Comparison of ENCODE assay signal across 8 mouse cellular contexts in the genomic region with DNA sequence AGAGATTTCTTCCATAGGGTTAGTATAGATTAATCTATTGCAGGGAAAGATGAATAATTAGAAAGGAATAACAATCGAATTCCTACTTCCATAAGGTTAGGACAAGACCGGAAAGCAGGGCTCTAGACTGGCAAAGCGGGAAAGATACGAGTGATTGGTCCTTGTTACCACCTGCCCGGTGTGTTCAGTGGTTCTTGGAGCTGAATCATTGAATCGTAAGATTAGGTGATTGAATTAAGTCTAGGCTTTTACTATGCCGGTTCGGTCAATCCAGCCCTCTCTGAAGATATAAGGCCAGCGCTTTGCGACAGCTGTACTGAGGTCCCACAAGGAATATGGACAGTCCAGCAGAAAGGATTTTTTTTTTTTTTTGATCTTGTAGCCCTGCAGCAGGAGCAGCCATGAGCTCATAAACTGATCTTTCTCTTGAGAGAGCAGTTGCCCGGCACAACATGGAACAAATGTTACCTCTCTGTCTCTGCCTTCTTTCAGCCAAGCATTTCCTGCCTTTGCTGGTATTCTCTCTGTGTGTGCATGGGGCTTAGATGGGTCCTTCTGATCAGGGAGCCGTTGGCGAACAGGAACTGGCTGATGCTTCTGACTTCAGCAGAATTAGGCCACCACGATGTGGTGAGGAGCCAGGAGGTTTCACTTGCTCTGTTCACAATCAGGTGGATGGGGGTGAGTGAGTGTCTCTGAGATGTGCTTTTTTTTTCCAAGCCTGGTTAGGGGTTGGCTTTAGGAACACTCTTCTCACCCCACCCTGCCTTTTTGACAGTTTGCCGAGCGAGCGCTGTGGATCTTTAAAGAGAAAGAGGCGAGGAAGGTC. TPM values are rescaled to one million over a fixed set of nuclear protein-coding genes. Genes with fewer than 3 reads are reported as not detected.
DNase-seq lines count a peak whose midpoint lies in the region; ATAC-seq and TF ChIP-seq lines count a peak whose summit lies in the region.

No protein-coding gene starts in this region.

- TF ChIP-seq CTCF in brain, embryonic 14.5 days (IDR thresholded peaks at IDR 0.05; ENCODE audit: borderline replicate concordance, extremely low read depth, insufficient read depth, insufficient read length) = no peak

- peak overlapping the region; percentile 64 for H3K4me2 ChIP-seq in intestine, embryonic 14.5 days (ENCODE audit: low read length)
- H3K4me2 ChIP-seq in intestine, embryonic 16.5 days (ENCODE audit: low read depth, low read length) = no peak overlapping the region; the same call in 1 of the 2 replicates
- no peak overlapping the region for H3K4me2 ChIP-seq in hindbrain, embryonic 11.5 days (replicated peaks; ENCODE audit: low read depth, low read length)
- peak overlapping the region; percentile 72 for H3K4me2 ChIP-seq in midbrain, embryonic 15.5 days

- H3K36me3 ChIP-seq in intestine, embryonic 14.5 days (ENCODE audit: control insufficient read depth, insufficient read depth, low read length) = no peaks in the 10 kb centered on the region
- no peaks in the 10 kb centered on the region for H3K36me3 ChIP-seq in intestine, embryonic 16.5 days (ENCODE audit: control insufficient read depth, insufficient read depth, low read length)
- H3K36me3 ChIP-seq in hindbrain, embryonic 11.5 days (ENCODE audit: control insufficient read depth, insufficient read depth, low read length) = no peaks in the 10 kb centered on the region
- H3K36me3 ChIP-seq in midbrain, embryonic 15.5 days (replicated peaks) = no peaks in the 10 kb centered on the region

- no peak for ATAC-seq in intestine, embryonic 14.5 days (replicated peaks; ENCODE audit: low FRiP score, low TSS enrichment, low read depth)
- ATAC-seq in intestine, embryonic 16.5 days = no peak
- ATAC-seq in hindbrain, embryonic 11.5 days (ENCODE audit: low FRiP score) = no peak
- ATAC-seq in midbrain, embryonic 15.5 days (replicated peaks) = no peak

- DNase-seq in intestine, embryonic 14.5 days (ENCODE audit: low spot score) = no peak
- peak; percentile 41 for DNase-seq in brain, embryonic 14.5 days (ENCODE audit: low read depth)
- DNase-seq in hindbrain, embryonic 11.5 days (ENCODE audit: low spot score) = no peak
- no peak for DNase-seq in left cerebral cortex, adult 8-10 months (ENCODE audit: low spot score in 2 of 2)
- no peak for DNase-seq in urinary bladder, postnatal 36 days (ENCODE audit: low spot score in 2 of 2)
- DNase-seq in layer of hippocampus, adult 18-20 months (ENCODE audit: low spot score in 2 of 2) = no peak

- WGBS in intestine, embryonic 14.5 days = 49% methylated on average over 18 of the region's 18 CpGs
- 64% methylated on average over 18 of the region's 18 CpGs for WGBS in intestine, embryonic 16.5 days
- WGBS in hindbrain, embryonic 11.5 days = 78% methylated on average over 18 of the region's 18 CpGs
- 64% methylated on average over 18 of the region's 18 CpGs for WGBS in midbrain, embryonic 15.5 days

- H3K9ac ChIP-seq in intestine, embryonic 14.5 days (ENCODE audit: low read length) = no peak overlapping the region
- H3K9ac ChIP-seq in intestine, embryonic 16.5 days (ENCODE audit: low read depth, low read length) = no peak overlapping the region
- H3K9ac ChIP-seq in hindbrain, embryonic 11.5 days (ENCODE audit: low read depth, low read length) = peak overlapping the region; percentile 64; the same call in 1 of the 2 replicates
- H3K9ac ChIP-seq in midbrain, embryonic 15.5 days = 0 out of 2 replicates have a peak overlapping the region, but pooled peaks have one; percentile 65

- H3K4me1 ChIP-seq in intestine, embryonic 14.5 days (replicated peaks; ENCODE audit: control insufficient read depth, insufficient read depth, low read length) = peaks cover 52% of the 10 kb centered on the region
- peaks cover 31% of the 10 kb centered on the region for H3K4me1 ChIP-seq in intestine, embryonic 16.5 days (ENCODE audit: control insufficient read depth, insufficient read depth, low read length)
- 0 out of 2 replicates have a peak, but pooled peaks cover 2% of the 10 kb centered on the region for H3K4me1 ChIP-seq in hindbrain, embryonic 11.5 days (replicated peaks; ENCODE audit: control insufficient read depth, insufficient read depth, low read length)
- peaks cover 29% of the 10 kb centered on the region for H3K4me1 ChIP-seq in midbrain, embryonic 15.5 days

- peak overlapping the region; percentile 39; the same call in 1 of the 2 replicates for H3K4me3 ChIP-seq in intestine, embryonic 14.5 days (ENCODE audit: low read depth, low read length)
- H3K4me3 ChIP-seq in intestine, embryonic 16.5 days (ENCODE audit: low read length) = no peak overlapping the region
- H3K4me3 ChIP-seq in hindbrain, embryonic 11.5 days (ENCODE audit: low read depth, low read length) = no peak overlapping the region
- H3K4me3 ChIP-seq in midbrain, embryonic 15.5 days = peak overlapping the region; percentile 43; the same call in 1 of the 2 replicates

- no peaks in the 10 kb centered on the region for H3K9me3 ChIP-seq in intestine, embryonic 14.5 days (ENCODE audit: control insufficient read depth, low read length)
- no peaks in the 10 kb centered on the region for H3K9me3 ChIP-seq in intestine, embryonic 16.5 days (ENCODE audit: control insufficient read depth, low read length)
- no peaks in the 10 kb centered on the region for H3K9me3 ChIP-seq in hindbrain, embryonic 11.5 days (ENCODE audit: control insufficient read depth, low read length)
- no peaks in the 10 kb centered on the region for H3K9me3 ChIP-seq in midbrain, embryonic 15.5 days

- peak overlapping the region; percentile 85 for H3K27ac ChIP-seq in intestine, embryonic 14.5 days (ENCODE audit: low read depth)
- H3K27ac ChIP-seq in intestine, embryonic 16.5 days (ENCODE audit: low read length) = no peak overlapping the region
- no peak overlapping the region for H3K27ac ChIP-seq in hindbrain, embryonic 11.5 days (ENCODE audit: low read depth, low read length)
- peak overlapping the region; percentile 98 for H3K27ac ChIP-seq in midbrain, embryonic 15.5 days

- H3K27me3 ChIP-seq in intestine, embryonic 14.5 days (replicated peaks; ENCODE audit: control insufficient read depth, insufficient read depth, low read length) = no peaks in the 10 kb centered on the region
- H3K27me3 ChIP-seq in intestine, embryonic 16.5 days (replicated peaks; ENCODE audit: control insufficient read depth, insufficient read depth, low read length) = no peaks in the 10 kb centered on the region
- no peaks in the 10 kb centered on the region for H3K27me3 ChIP-seq in hindbrain, embryonic 11.5 days (ENCODE audit: control insufficient read depth, insufficient read depth, low read length)
- H3K27me3 ChIP-seq in midbrain, embryonic 15.5 days (replicated peaks) = no peaks in the 10 kb centered on the region

- no peak for TF ChIP-seq POLR2A in brain, embryonic 14.5 days (IDR thresholded peaks at IDR 0.05; ENCODE audit: borderline replicate concordance, extremely low read depth, insufficient read depth, insufficient read length, poor library complexity, severe bottlenecking)

RNA-seq across cellular contexts. Expression of a gene that starts 35.9 kb away (rescaled TPM):
- 6.7 and 8.3 TPM in 2 replicates for polyA plus RNA-seq in intestine, embryonic 14.5 days (2014; fragmentation: Nextera tagmentation; extraction: Ambion mirVana)
- polyA plus RNA-seq in intestine, embryonic 16.5 days (2015; fragmentation: Nextera tagmentation; extraction: Ambion mirVana) = 5.1 TPM in 2 replicates
- 3.0 and 6.3 TPM in 2 replicates for polyA plus RNA-seq in brain, embryonic 14.5 days (2012; rRNA removed)
- polyA plus RNA-seq in hindbrain, embryonic 11.5 days (2014; fragmentation: Nextera tagmentation; extraction: Ambion mirVana) = 2.9 and 4.3 TPM in 2 replicates
- polyA plus RNA-seq in midbrain, embryonic 15.5 days (2015; fragmentation: Nextera tagmentation; extraction: Ambion mirVana) = 2.5 and 3.0 TPM in 2 replicates
- 10 to 100 TPM; 19.7 to 26.2 (median 21.4) TPM for total RNA-seq in left cerebral cortex, adult 8-10 months (2022)
- total RNA-seq in layer of hippocampus, adult 18-20 months (2021) = 10 to 100 TPM; 27.2 to 27.4 TPM

Comparison
In these comparisons a context has a peak if more than half of its experiments do, and no peak if none do; other contexts are left out.
1. H3K27ac ChIP-seq: peak in intestine, embryonic 14.5 days (single experiment) and midbrain, embryonic 15.5 days (single experiment); none in intestine, embryonic 16.5 days (single experiment) and hindbrain, embryonic 11.5 days (single experiment).
2. H3K4me2 ChIP-seq: peak in intestine, embryonic 14.5 days (single experiment) and midbrain, embryonic 15.5 days (single experiment); none in intestine, embryonic 16.5 days (single experiment) and hindbrain, embryonic 11.5 days (single experiment).
3. H3K4me3 ChIP-seq: peak in intestine, embryonic 14.5 days (single experiment) and midbrain, embryonic 15.5 days (single experiment); none in intestine, embryonic 16.5 days (single experiment) and hindbrain, embryonic 11.5 days (single experiment).
4. H3K9ac ChIP-seq: peak in hindbrain, embryonic 11.5 days (single experiment) and midbrain, embryonic 15.5 days (single experiment); none in intestine, embryonic 14.5 days (single experiment) and intestine, embryonic 16.5 days (single experiment).